Mouse (Mus musculus) thymus, adult 2 months (tissue): ENCODE measurements around the gene Gm10188.

Experiments used
- CTCF ChIP-seq: fragments of 200-500 bp; IDR thresholded peaks from 2 replicates; pipeline ENCODE4 v1.5.1; 2012; ENCODE audit warnings: mild to moderate bottlenecking, control low read depth, low read length, moderate library complexity, borderline replicate concordance; ENCODE audit not compliant: control insufficient read depth, poor library complexity, insufficient read depth; ENCODE audit errors: extremely low read depth
- POLR2A ChIP-seq: fragments of 200-500 bp; IDR thresholded peaks from 2 replicates; pipeline ENCODE4 v1.6.1; 2012; ENCODE audit warnings: mild to moderate bottlenecking, low read length, control low read depth, moderate library complexity; ENCODE audit not compliant: control insufficient read depth, poor library complexity, insufficient read depth; ENCODE audit errors: extremely low read depth

DNA sequence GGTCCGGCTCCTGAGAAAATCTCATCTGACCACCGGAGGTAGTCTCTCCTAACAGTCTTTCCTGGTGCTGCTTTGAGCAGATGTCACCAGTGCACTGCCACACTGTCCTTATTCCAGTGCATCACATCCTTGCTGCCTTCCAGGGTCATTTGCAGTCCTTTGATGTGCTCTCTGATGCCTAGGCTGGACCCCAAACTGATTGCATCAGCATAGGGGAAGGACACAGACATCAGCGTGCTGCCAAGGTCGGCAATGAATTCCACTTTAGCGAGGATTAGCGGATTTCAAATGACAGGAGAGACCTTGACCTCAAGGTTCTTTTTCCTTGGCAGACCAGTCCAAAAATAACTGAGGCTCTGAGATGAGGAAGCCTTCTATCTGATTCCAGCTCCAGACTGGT, 47.6 kb upstream of the Gm10188 start:
- TF ChIP-seq POLR2A (no peak), CTCF (no peak)
